Mouse (Mus musculus) cerebellum, adult 2 months (tissue): ENCODE data around the gene A3galt2.

ENCODE experiments used
- CTCF ChIP-seq: fragments of 200-500 bp; IDR thresholded peaks from 2 replicates; pipeline ENCODE4 v1.5.1; 2011; ENCODE audit warnings: low read depth, mild to moderate bottlenecking, control low read depth, low read length, moderate library complexity, borderline replicate concordance; ENCODE audit not compliant: insufficient read depth
- POLR2A ChIP-seq: fragments of 200-500 bp; IDR thresholded peaks from 2 replicates; pipeline ENCODE4 v1.6.1; 2011; ENCODE audit warnings: low read length, control low read depth, borderline replicate concordance; ENCODE audit not compliant: insufficient read depth

DNA sequence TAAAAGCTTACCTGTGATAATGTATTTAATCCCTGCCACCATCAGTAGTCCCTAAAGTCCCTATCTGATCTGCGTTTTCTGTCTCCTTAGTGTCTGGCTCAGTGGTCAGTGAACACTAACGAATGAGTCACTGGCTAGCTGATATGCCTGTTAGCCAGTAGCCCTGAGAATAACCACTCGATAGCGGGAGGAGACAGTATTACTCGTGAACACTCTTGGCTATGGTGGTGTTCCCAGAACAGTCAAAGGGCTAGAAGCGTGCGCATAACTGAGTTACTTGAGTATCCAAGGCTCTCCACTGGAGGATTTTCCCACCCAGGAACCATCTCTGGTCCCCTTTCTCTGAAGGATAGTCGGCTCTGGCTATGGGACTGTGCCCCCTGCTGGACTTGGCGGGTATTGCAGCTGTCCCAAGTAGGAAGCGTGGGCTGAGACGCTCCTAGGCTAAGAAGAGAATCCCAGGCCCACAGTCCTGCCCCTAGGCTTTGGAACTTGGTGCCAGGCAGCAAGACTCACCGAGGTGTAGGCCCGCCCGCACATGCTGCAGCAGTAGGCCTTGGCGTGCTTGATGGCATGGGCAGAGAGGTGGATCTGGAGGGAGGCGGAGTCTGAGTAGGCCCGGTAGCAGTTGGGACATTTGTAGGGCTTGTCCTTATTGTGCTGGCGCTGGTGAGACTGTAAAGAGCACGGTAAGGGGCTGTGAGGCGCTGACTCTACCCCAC, 21.6 kb downstream of the A3galt2 start:
- peak; percentile 94 for TF ChIP-seq CTCF
- no peak for TF ChIP-seq POLR2A
